Mouse (Mus musculus) adipose tissue, adult 10 weeks (tissue): ENCODE results near the gene Fscn1. TPM values are rescaled to one million over a fixed set of nuclear protein-coding genes. Genes with fewer than 3 reads are reported as not detected.

Source experiments
- polyA plus RNA-seq: library from polyadenylated mRNA; stranded (reverse); fragments of 350-450 nt; fragmentation: Illumina TruSeq; extraction: RNeasy Lipid Tissue Mini Kit (QIAGEN cat#74804); gene quantifications from one replicate; pipeline ENCODE4 v1.2.3, GENCODE M21; 2014; ENCODE audit warnings: low read depth, low replicate concordance

The Fscn1 gene
- 22.4 TPM for polyA plus RNA-seq

DNA sequence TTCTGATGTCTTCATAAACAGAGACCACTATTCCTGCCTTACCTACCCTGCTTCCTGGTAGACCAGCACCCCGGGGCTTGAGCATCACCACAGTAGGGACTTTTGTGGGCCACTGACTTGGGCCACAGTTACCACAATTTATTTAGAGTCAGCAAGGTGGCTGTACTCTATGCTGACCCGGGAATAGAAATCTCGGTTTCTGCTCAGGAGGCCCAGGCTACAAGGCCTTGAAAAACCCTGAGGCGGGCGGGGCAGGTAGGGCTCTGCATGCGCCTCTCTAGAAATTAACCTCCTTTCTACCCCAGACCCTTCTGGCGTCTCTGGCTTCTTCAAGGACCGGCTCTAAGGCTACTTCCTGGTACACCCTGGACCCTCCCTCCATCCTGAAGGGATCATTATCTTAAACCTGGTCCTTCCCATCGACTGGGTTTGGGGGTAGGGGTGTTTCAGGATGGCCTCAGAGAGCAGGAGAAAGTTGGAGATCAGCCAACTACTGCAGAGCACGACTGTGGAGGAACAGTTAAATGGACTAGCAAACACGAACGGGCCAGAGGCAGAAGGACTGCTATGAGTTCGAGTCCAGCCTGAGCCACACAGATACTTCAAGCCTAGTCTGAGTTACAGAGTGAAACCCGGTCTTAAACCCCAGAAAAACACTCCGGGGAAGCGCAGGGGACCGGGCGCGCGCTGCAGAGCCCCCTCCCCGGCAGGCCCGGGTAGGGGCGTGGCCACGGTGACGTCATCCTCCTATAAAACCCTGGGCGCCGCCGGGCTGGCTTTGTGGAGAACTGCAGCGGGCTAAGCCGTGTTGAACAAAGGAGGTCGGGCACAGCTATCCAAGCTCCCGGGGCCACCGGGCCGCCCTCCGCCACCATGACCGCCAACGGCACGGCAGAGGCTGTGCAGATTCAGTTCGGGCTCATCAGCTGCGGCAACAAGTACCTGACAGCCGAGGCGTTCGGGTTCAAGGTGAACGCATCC lies at the start of gene Fscn1:
Gene Fscn1, plus strand, starts transcription at position 768 of the 981 bp plus-strand sequence.

Other genes with a start within 250 kb of the Fscn1 start
- gene Tnrc18, start 142.7 kb upstream of the Fscn1 start, polyA plus RNA-seq = 34.3 TPM
- gene Fbxl18, start 64.9 kb upstream of the Fscn1 start, polyA plus RNA-seq = 7.2 TPM
- gene Actb, start 53.6 kb upstream of the Fscn1 start, polyA plus RNA-seq = 996 TPM
- gene Rnf216, start 152.7 kb downstream of the Fscn1 start, polyA plus RNA-seq = 22.1 TPM
- not detected for gene Olfr718-ps1, start 187.2 kb downstream of the Fscn1 start, polyA plus RNA-seq
- 9.7 TPM for gene Rbak, start 220.4 kb downstream of the Fscn1 start, polyA plus RNA-seq
- gene Spdye4b, start 220.7 kb downstream of the Fscn1 start, polyA plus RNA-seq = 0.63 TPM